Mouse (Mus musculus): ENCODE data around the gene Pzp. TPM values are rescaled to one million over a fixed set of nuclear protein-coding genes. Genes with fewer than 3 reads are reported as not detected.

The Pzp gene
- not detected in 2 replicates for polyA plus RNA-seq (2016; fragmentation: Nextera tagmentation; extraction: Ambion mirVana)

DNA sequence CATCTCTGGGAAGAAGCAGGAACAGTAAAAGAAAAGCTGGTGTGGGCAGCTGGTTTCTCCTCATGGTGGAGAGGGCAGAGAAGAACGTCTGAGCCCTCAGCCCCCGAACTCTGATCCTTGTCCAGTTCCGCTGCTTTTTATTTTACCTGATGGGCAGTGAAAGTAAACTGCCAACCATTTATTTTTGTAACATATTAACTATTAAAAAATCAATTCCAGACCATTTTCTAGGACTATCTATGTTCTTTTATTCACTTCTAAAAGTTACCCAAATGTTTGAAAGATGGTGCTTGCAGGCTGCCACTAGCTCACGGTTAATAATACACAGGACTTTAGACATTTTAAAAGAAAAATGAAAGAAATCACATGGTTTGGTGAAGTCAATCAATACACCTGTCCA is at the start of gene Pzp:
Pzp (minus strand) TSS at position 120 of the 400 bp plus-strand sequence.
- no peaks in the 10 kb centered on the region for H3K4me1 ChIP-seq
- no peak within 1 kb of the TSS for H3K27ac ChIP-seq
- H3K9me3 ChIP-seq (replicated peaks): 0 out of 2 replicates have a peak, but pooled peaks cover 4% of the 10 kb centered on the region
- ATAC-seq (ENCODE audit: low FRiP score): no peak
- H3K4me2 ChIP-seq (replicated peaks): no peak within 1 kb of the TSS
- H3K9ac ChIP-seq: no peak within 1 kb of the TSS
- H3K4me3 ChIP-seq: no peak within 1 kb of the TSS
- no peaks in the 10 kb centered on the region for H3K36me3 ChIP-seq
- 89% methylated on average over 4 of the region's 4 CpGs for WGBS
- H3K27me3 ChIP-seq: no peaks in the 10 kb centered on the region

DNA sequence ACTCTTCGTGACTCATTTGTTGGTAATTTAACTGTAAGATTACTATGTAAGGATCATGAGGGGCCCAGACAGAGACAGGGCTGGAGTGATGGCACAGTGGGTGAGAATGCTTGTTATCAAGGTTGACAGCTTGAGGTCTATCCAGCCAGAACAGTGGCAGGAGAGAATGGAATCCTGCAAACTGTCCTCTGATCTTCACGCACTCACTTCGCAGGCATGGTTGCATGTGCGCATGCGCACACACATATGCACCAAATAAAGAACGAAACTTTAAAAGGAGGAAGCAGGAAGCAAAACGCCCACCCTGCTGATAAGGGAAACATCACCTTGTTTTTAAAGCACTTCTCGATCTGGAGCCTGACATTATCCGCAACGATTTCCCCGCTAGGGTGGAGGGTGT is 40.1 kb upstream of the Pzp start:
- no peak overlapping the region for H3K9ac ChIP-seq
- H3K4me3 ChIP-seq: no peak overlapping the region
- no peak for ATAC-seq (ENCODE audit: low FRiP score)
- H3K4me2 ChIP-seq (replicated peaks): no peak overlapping the region
- WGBS: 89% methylated on average over 11 of the region's 11 CpGs
- H3K36me3 ChIP-seq: no peaks in the 10 kb centered on the region
- H3K4me1 ChIP-seq: no peaks in the 10 kb centered on the region
- no peaks in the 10 kb centered on the region for H3K9me3 ChIP-seq (replicated peaks)
- H3K27me3 ChIP-seq: no peaks in the 10 kb centered on the region
- H3K27ac ChIP-seq: no peak overlapping the region

DNA sequence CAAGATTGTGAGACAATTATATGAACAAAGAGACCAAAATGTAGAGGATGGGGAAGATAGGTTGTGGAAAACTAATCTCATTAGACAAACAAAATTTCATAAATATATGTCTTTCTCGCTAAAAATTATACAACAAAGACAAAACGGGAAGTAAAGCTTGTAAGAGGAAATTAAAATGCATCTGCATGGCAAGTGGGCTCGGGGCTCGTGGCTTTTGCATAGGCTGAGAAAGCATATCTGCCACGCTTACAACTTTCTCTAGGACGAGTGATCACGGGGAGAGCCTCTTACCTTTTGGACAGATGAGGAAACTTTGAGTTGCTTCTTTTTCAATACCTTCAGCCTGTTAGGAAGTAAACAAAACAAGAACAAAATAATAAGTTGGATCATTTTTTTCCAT is 27.5 kb upstream of the Pzp start:
- H3K9me3 ChIP-seq (replicated peaks): no peaks in the 10 kb centered on the region
- H3K27ac ChIP-seq: no peak overlapping the region
- H3K9ac ChIP-seq: no peak overlapping the region
- no peaks in the 10 kb centered on the region for H3K27me3 ChIP-seq
- no peaks in the 10 kb centered on the region for H3K36me3 ChIP-seq
- ATAC-seq (ENCODE audit: low FRiP score): no peak
- no peaks in the 10 kb centered on the region for H3K4me1 ChIP-seq
- no peak overlapping the region for H3K4me3 ChIP-seq
- H3K4me2 ChIP-seq (replicated peaks): no peak overlapping the region
- WGBS: 89% methylated on average over 7 of the region's 7 CpGs

DNA sequence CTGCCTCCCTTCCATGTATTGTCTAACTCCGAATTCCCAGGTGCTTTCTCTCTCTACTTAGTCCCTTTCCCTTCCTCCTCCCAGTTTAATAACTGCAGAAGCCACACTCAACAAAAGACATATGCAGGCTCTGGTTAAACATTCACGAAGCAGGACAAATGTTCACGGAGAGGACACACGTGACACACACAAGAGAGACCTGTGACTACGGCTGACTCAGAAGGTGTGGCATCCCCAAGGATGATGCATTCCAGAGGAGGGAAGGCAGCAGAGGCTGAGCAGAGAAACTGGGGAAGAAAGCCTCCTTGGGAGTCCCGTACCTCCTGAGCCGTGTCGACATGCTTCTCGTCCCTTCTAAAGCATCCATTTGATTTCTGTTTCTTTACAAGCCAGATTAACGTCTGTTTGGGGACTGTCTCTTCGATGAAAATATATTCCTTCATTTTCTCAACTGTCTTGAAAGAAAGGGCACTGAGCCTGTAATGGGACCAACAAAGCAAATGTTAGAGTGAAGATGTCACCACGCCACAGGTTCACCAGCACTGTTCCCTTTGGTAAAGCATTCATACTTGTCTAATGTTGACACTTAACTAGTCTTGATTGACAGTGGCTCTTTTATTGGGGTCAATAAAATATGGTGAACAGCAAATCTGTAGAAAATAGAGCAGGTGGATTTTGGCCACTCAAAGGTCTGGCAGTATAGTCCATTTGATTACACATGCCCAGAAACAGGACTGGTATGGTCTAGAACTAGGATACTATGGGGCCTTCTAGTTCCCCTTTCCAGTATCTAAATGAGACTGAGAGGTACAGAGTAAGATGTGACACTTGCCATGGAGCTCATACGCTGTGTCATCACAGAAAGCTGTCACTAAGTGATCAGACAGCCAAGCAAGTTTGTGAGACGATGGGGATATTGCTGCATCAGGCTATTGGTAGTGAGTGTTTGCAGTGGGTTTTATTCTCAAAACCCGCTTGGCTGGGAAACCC is 23.2 kb upstream of the Pzp start:
- Histone ChIP-seq H3K4me3 (no peak overlapping the region), H3K9me3 (replicated peaks) (no peaks in the 10 kb centered on the region), H3K9ac (no peak overlapping the region), H3K4me2 (replicated peaks) (no peak overlapping the region), H3K4me1 (no peaks in the 10 kb centered on the region), H3K27me3 (no peaks in the 10 kb centered on the region), H3K27ac (no peak overlapping the region), H3K36me3 (no peaks in the 10 kb centered on the region)
- ATAC-seq (ENCODE audit: low FRiP score): no peak
- 84% methylated on average over 15 of the region's 15 CpGs for WGBS

DNA sequence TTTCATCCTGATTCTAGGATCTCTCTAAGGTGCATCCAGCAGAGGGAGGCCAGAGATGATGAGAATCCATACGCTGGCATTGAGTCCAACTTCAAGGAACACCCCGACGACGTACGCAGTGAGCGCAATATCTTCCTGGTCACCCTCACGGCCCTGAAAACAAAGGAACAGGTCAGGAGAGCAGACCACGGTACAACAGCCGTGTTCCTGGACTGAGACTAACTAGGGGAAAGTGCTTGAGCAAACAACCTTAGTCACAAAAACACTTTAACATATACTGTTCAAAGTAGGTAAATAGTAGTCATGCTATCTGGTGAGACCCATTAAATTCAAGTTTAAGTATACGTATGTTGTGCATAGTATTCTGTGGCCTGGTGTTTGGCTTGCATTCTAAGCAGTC is 22.0 kb upstream of the Pzp start:
- no peak for ATAC-seq (ENCODE audit: low FRiP score)
- WGBS: 89% methylated on average over 10 of the region's 10 CpGs
- no peaks in the 10 kb centered on the region for H3K9me3 ChIP-seq (replicated peaks)

DNA sequence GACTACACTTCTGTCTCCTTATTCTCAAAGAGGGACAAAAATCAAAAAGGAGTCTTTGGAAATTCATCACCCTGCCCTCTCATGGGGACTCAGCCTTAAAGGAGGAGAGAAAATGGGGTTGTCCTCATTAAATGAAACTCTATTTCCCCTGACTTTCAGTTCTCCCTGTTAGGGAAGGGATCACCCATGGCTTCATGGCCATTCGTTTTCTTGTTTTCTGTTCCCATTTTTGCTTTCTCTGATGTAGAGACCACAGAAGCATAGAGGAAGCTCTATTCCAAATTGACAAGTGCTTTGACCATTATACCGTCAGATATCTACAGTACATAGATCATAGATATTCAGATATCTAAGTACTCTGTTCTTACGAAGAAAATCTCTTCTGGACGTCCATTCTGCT is 18.9 kb upstream of the Pzp start:
- H3K4me2 ChIP-seq (replicated peaks): no peak overlapping the region
- 85% methylated on average over 4 of the region's 4 CpGs for WGBS
- no peaks in the 10 kb centered on the region for H3K27me3 ChIP-seq
- no peak overlapping the region for H3K4me3 ChIP-seq
- ATAC-seq (ENCODE audit: low FRiP score): no peak
- H3K9ac ChIP-seq: no peak overlapping the region
- no peaks in the 10 kb centered on the region for H3K9me3 ChIP-seq (replicated peaks)
- H3K4me1 ChIP-seq: no peaks in the 10 kb centered on the region
- H3K36me3 ChIP-seq: no peaks in the 10 kb centered on the region
- H3K27ac ChIP-seq: no peak overlapping the region

More for the DNA sequence above, 22.0 kb upstream of the Pzp start:
- H3K9ac ChIP-seq: no peak overlapping the region
- no peak overlapping the region for H3K27ac ChIP-seq
- no peaks in the 10 kb centered on the region for H3K27me3 ChIP-seq
- H3K4me2 ChIP-seq (replicated peaks): no peak overlapping the region
- H3K36me3 ChIP-seq: no peaks in the 10 kb centered on the region
- no peak overlapping the region for H3K4me3 ChIP-seq
- no peaks in the 10 kb centered on the region for H3K4me1 ChIP-seq

DNA sequence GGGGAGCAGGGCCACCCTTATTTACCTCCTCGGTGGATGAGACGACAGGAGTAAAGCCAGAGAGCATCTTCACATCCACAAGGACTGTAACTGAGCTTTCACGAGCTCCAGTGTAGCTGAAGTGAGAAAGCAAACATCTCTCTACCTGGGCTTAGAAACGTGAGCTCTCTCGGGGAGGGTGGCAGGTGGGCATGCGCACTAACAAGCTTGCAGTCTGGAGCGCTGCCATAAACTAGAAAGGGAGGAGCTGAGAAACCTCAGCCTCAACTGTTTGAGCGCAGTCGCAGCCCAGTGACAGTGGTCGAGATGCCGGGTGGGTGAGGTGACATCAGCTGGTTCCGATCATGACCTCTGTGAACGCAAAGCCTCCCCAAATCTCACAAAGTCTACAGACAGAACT is 16.7 kb upstream of the Pzp start:
- no peak overlapping the region for H3K27ac ChIP-seq
- H3K36me3 ChIP-seq: no peaks in the 10 kb centered on the region
- 85% methylated on average over 13 of the region's 13 CpGs for WGBS

DNA sequence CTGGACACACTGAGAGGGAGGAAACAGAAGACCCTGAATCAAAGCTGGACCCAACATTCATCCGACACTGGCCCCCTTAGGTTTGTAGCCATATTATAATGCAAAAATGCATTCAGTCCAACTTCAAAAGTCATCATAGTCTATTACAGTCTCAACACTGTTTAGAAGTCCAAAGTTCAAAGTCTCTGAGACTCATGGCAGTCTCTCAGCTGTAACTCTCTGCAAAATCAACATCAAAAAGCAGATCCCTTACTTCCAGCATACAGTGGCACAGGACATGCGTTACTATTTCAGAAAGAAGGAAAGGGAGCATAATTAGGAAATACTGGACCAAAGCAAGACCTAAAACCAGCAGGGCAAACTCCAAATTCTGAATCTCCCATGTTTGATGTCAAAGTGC is 8.7 kb upstream of the Pzp start:
- H3K4me1 ChIP-seq: no peaks in the 10 kb centered on the region
- H3K9me3 ChIP-seq (replicated peaks): no peaks in the 10 kb centered on the region
- H3K27me3 ChIP-seq: no peaks in the 10 kb centered on the region
- H3K4me3 ChIP-seq: no peak overlapping the region
- H3K27ac ChIP-seq: no peak overlapping the region
- no peak overlapping the region for H3K9ac ChIP-seq
- ATAC-seq (ENCODE audit: low FRiP score): no peak
- H3K4me2 ChIP-seq (replicated peaks): no peak overlapping the region
- WGBS: 92% methylated on average over 2 of the region's 2 CpGs
- no peaks in the 10 kb centered on the region for H3K36me3 ChIP-seq

More for the DNA sequence above, 16.7 kb upstream of the Pzp start:
- ATAC-seq (ENCODE audit: low FRiP score): no peak
- Histone ChIP-seq H3K9ac (no peak overlapping the region), H3K27me3 (no peaks in the 10 kb centered on the region), H3K4me3 (no peak overlapping the region), H3K9me3 (replicated peaks) (no peaks in the 10 kb centered on the region), H3K4me2 (replicated peaks) (no peak overlapping the region), H3K4me1 (no peaks in the 10 kb centered on the region)

DNA sequence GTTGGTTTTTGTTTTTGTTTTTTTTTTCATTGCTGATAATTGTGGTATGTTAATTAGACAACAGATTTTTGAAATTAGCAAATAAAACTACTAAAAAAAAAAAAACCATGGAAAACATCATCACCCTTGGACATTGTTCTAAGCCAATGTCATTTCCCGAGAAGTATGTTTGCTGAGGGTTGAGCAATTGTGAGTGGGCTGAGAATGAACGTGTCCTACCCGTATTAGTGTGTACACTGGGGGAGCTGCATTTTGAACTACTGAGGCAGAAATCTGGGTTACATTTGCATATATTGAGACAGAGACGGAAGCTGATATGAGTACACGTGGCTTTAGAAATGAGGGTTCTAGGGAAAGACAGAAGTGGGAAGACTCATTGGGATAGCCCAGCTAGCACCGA is 6.8 kb upstream of the Pzp start:
- no peak overlapping the region for H3K27ac ChIP-seq
- no peaks in the 10 kb centered on the region for H3K9me3 ChIP-seq (replicated peaks)
- WGBS: 93% methylated on average over 6 of the region's 6 CpGs

DNA sequence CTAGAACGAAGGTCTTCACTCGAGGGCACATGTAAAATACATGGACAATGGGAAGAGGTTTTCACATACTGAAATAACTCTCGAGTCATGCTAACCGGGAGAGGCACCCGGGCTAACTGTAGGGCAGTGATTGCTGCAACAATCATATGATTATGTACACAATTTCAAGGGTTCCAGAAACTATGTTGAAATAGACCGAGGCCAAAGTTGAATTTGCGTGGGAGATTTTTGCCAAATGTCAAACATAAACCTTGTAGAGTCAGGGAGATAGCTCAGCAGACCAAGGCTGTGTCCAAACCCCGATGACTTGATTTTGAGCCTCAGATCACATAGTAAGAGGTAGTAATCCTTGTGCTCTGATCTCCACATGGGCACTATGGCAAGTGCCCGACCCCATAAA is 6.2 kb upstream of the Pzp start:
- Histone ChIP-seq H3K27ac (no peak overlapping the region), H3K36me3 (no peaks in the 10 kb centered on the region), H3K9me3 (replicated peaks) (no peaks in the 10 kb centered on the region), H3K4me2 (replicated peaks) (no peak overlapping the region), H3K9ac (no peak overlapping the region), H3K4me1 (no peaks in the 10 kb centered on the region), H3K4me3 (no peak overlapping the region), H3K27me3 (no peaks in the 10 kb centered on the region)
- WGBS: 95% methylated on average over 9 of the region's 9 CpGs
- ATAC-seq (ENCODE audit: low FRiP score): no peak

More for the DNA sequence above, 6.8 kb upstream of the Pzp start:
- no peaks in the 10 kb centered on the region for H3K36me3 ChIP-seq
- H3K4me3 ChIP-seq: no peak overlapping the region
- no peak overlapping the region for H3K4me2 ChIP-seq (replicated peaks)
- H3K9ac ChIP-seq: no peak overlapping the region
- H3K27me3 ChIP-seq: no peaks in the 10 kb centered on the region
- ATAC-seq (ENCODE audit: low FRiP score): no peak
- no peaks in the 10 kb centered on the region for H3K4me1 ChIP-seq

DNA sequence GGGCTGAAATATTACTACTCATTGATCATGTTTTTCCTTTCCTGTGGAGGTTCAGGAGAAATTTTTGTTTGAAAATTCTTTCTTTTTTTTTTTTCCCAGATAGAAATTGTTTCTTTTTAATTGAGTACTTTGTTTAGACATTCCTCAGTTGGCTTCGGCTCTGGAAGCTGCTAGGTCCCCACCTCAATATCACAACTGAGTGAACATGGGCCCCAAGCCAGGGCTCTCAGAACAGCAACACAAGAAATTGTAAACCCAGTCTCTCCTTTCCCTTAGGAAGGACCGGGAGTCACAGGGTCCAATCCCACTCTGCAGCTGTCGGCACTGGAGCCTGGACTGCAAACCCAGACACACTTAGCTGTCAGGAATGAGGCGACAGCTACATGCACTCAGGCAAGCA is 2.0 kb upstream of the Pzp start:
- no peak overlapping the region for H3K9ac ChIP-seq
- no peak overlapping the region for H3K27ac ChIP-seq
- H3K4me3 ChIP-seq: no peak overlapping the region
- 74% methylated on average over 4 of the region's 4 CpGs for WGBS
- H3K4me1 ChIP-seq: no peaks in the 10 kb centered on the region
- ATAC-seq (ENCODE audit: low FRiP score): no peak
- no peak overlapping the region for H3K4me2 ChIP-seq (replicated peaks)
- no peaks in the 10 kb centered on the region for H3K36me3 ChIP-seq
- no peaks in the 10 kb centered on the region for H3K27me3 ChIP-seq
- 0 out of 2 replicates have a peak, but pooled peaks cover 4% of the 10 kb centered on the region for H3K9me3 ChIP-seq (replicated peaks)

DNA sequence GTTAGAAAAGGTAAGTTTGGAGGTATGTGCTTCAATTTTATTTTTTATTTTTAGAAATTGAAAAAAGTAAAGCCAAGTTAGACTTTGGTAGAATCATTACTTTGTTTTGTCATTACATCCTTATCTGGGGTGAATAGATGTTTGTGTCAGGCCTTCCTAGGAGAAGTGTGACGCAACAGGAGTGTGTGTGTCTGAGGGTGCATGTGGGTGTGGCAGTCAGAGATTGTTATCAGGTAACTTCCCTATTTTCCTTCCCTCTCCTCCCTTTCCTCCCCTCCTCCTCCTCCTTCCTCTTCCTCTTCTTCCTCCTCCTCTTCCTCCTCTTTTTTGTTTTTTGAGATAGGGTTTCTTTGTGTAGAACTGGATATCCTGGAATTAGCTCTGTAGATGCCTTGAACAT is 590 bp upstream of the Pzp start:
- Histone ChIP-seq H3K36me3 (no peaks in the 10 kb centered on the region), H3K4me3 (no peak overlapping the region), H3K4me1 (no peaks in the 10 kb centered on the region), H3K27me3 (no peaks in the 10 kb centered on the region), H3K9ac (no peak overlapping the region), H3K4me2 (replicated peaks) (no peak overlapping the region), H3K27ac (no peak overlapping the region), H3K9me3 (replicated peaks) (0 out of 2 replicates have a peak, but pooled peaks cover 4% of the 10 kb centered on the region)
- ATAC-seq (ENCODE audit: low FRiP score): no peak
- WGBS: 81% methylated on average over 1 of the region's 1 CpGs

DNA sequence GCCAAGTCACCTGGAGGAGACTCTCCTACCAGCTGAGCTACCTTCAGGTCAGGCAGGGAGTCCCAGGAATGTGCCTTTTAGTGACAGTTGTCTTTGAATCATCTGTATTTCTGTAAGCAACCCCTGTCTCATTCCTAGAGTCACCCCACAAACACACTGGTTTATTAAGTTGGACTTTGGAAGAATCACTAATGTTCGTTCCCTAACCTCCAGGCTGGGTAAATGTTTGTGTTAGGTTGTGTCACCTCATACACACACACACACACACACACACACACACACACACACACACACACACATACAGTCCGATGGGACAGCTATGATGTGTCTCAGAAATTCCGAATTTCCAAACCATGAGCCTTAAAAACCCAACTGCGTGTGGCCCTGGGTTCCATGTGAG is 719 bp downstream of the Pzp start:
- H3K4me3 ChIP-seq: no peak overlapping the region
- no peaks in the 10 kb centered on the region for H3K27me3 ChIP-seq
- H3K9me3 ChIP-seq (replicated peaks): 0 out of 2 replicates have a peak, but pooled peaks cover 4% of the 10 kb centered on the region
- H3K4me2 ChIP-seq (replicated peaks): no peak overlapping the region
- H3K36me3 ChIP-seq: no peaks in the 10 kb centered on the region
- 92% methylated on average over 4 of the region's 4 CpGs for WGBS
- no peak overlapping the region for H3K9ac ChIP-seq
- no peak overlapping the region for H3K27ac ChIP-seq
- no peak for ATAC-seq (ENCODE audit: low FRiP score)
- no peaks in the 10 kb centered on the region for H3K4me1 ChIP-seq
